Mouse (Mus musculus): Measurements from ENCODE around the gene Slc37a3. TPM values are rescaled to one million over a fixed set of nuclear protein-coding genes. Genes with fewer than 3 reads are reported as not detected.

The Slc37a3 gene
- polyA plus RNA-seq, 1 experiment from 2014 or later: 54.7 TPM

GRCm38 (mm10) chr6:39320286-39320685 is 57.2 kb downstream of the Slc37a3 start:
- Histone ChIP-seq H3K9me3 (ENCODE audit: control insufficient read depth, low read depth, low read length) (no peaks in the 10 kb centered on the region), H3K4me2 (replicated peaks; ENCODE audit: low read depth, low read length) (no peak overlapping the region), H3K27ac (ENCODE audit: low read length) (no peak overlapping the region), H3K4me3 (ENCODE audit: low read depth, low read length) (no peak overlapping the region), H3K9ac (replicated peaks; ENCODE audit: low read depth, low read length) (no peak overlapping the region), H3K36me3 (ENCODE audit: control insufficient read depth, insufficient read depth, low read length) (no peaks in the 10 kb centered on the region), H3K27me3 (ENCODE audit: control insufficient read depth, insufficient read depth, low read length) (no peaks in the 10 kb centered on the region), H3K4me1 (ENCODE audit: control insufficient read depth, insufficient read depth, low read length) (no peaks in the 10 kb centered on the region)
- ATAC-seq (ENCODE audit: insufficient number of reproducible peaks, insufficient read depth, low FRiP score, low read depth): no peak
- 92% methylated on average over 5 of the region's 5 CpGs for WGBS

- H3K36me3 ChIP-seq (ENCODE audit: control insufficient read depth, insufficient read depth, low read length): no peaks in the 10 kb centered on the region
- H3K4me1 ChIP-seq (ENCODE audit: control insufficient read depth, insufficient read depth, low read length): no peaks in the 10 kb centered on the region
- no peak overlapping the region for H3K9ac ChIP-seq (replicated peaks; ENCODE audit: low read depth, low read length)
- no peaks in the 10 kb centered on the region for H3K27me3 ChIP-seq (ENCODE audit: control insufficient read depth, insufficient read depth, low read length)
- no peak for ATAC-seq (ENCODE audit: insufficient number of reproducible peaks, insufficient read depth, low FRiP score, low read depth)
- H3K4me2 ChIP-seq (replicated peaks; ENCODE audit: low read depth, low read length): no peak overlapping the region
- no peaks in the 10 kb centered on the region for H3K9me3 ChIP-seq (ENCODE audit: control insufficient read depth, low read depth, low read length)
- 73% methylated on average over 13 of the region's 19 CpGs for WGBS
- H3K4me3 ChIP-seq (ENCODE audit: low read depth, low read length): no peak overlapping the region
- H3K27ac ChIP-seq (ENCODE audit: low read length): no peak overlapping the region
Observed at GRCm38 (mm10) chr6:39319061-39319761, 58.3 kb downstream of the Slc37a3 start.

- H3K4me3 ChIP-seq (ENCODE audit: low read depth, low read length): no peak overlapping the region
- no peak overlapping the region for H3K9ac ChIP-seq (replicated peaks; ENCODE audit: low read depth, low read length)
- no peak overlapping the region for H3K27ac ChIP-seq (ENCODE audit: low read length)
- no peak overlapping the region for H3K4me2 ChIP-seq (replicated peaks; ENCODE audit: low read depth, low read length)
- no peaks in the 10 kb centered on the region for H3K9me3 ChIP-seq (ENCODE audit: control insufficient read depth, low read depth, low read length)
- no peak for ATAC-seq (ENCODE audit: insufficient number of reproducible peaks, insufficient read depth, low FRiP score, low read depth)
- no peaks in the 10 kb centered on the region for H3K4me1 ChIP-seq (ENCODE audit: control insufficient read depth, insufficient read depth, low read length)
- no peaks in the 10 kb centered on the region for H3K36me3 ChIP-seq (ENCODE audit: control insufficient read depth, insufficient read depth, low read length)
- WGBS: 79% methylated on average over 2 of the region's 2 CpGs
- no peaks in the 10 kb centered on the region for H3K27me3 ChIP-seq (ENCODE audit: control insufficient read depth, insufficient read depth, low read length)
Observed at GRCm38 (mm10) chr6:39318631-39319010, 58.9 kb downstream of the Slc37a3 start.

GRCm38 (mm10) chr6:39317854-39318630 is 59.4 kb downstream of the Slc37a3 start:
- no peaks in the 10 kb centered on the region for H3K36me3 ChIP-seq (ENCODE audit: control insufficient read depth, insufficient read depth, low read length)
- H3K4me3 ChIP-seq (ENCODE audit: low read depth, low read length): no peak overlapping the region
- no peaks in the 10 kb centered on the region for H3K4me1 ChIP-seq (ENCODE audit: control insufficient read depth, insufficient read depth, low read length)
- no peak overlapping the region for H3K4me2 ChIP-seq (replicated peaks; ENCODE audit: low read depth, low read length)
- no peaks in the 10 kb centered on the region for H3K27me3 ChIP-seq (ENCODE audit: control insufficient read depth, insufficient read depth, low read length)
- H3K27ac ChIP-seq (ENCODE audit: low read length): no peak overlapping the region
- 83% methylated on average over 10 of the region's 10 CpGs for WGBS
- no peaks in the 10 kb centered on the region for H3K9me3 ChIP-seq (ENCODE audit: control insufficient read depth, low read depth, low read length)
- no peak for ATAC-seq (ENCODE audit: insufficient number of reproducible peaks, insufficient read depth, low FRiP score, low read depth)
- H3K9ac ChIP-seq (replicated peaks; ENCODE audit: low read depth, low read length): no peak overlapping the region

GRCm38 (mm10) chr6:39316089-39316488 is 61.4 kb downstream of the Slc37a3 start:
- Histone ChIP-seq H3K4me2 (replicated peaks; ENCODE audit: low read depth, low read length) (no peak overlapping the region), H3K4me1 (ENCODE audit: control insufficient read depth, insufficient read depth, low read length) (no peaks in the 10 kb centered on the region), H3K4me3 (ENCODE audit: low read depth, low read length) (no peak overlapping the region), H3K27me3 (ENCODE audit: control insufficient read depth, insufficient read depth, low read length) (no peaks in the 10 kb centered on the region), H3K36me3 (ENCODE audit: control insufficient read depth, insufficient read depth, low read length) (no peaks in the 10 kb centered on the region), H3K27ac (ENCODE audit: low read length) (no peak overlapping the region), H3K9me3 (ENCODE audit: control insufficient read depth, low read depth, low read length) (no peaks in the 10 kb centered on the region), H3K9ac (replicated peaks; ENCODE audit: low read depth, low read length) (no peak overlapping the region)
- no peak for ATAC-seq (ENCODE audit: insufficient number of reproducible peaks, insufficient read depth, low FRiP score, low read depth)
- WGBS: 91% methylated on average over 6 of the region's 6 CpGs

- Histone ChIP-seq H3K4me2 (replicated peaks; ENCODE audit: low read depth, low read length) (no peak overlapping the region), H3K4me3 (ENCODE audit: low read depth, low read length) (no peak overlapping the region), H3K4me1 (ENCODE audit: control insufficient read depth, insufficient read depth, low read length) (no peaks in the 10 kb centered on the region), H3K36me3 (ENCODE audit: control insufficient read depth, insufficient read depth, low read length) (no peaks in the 10 kb centered on the region), H3K27ac (ENCODE audit: low read length) (no peak overlapping the region), H3K27me3 (ENCODE audit: control insufficient read depth, insufficient read depth, low read length) (no peaks in the 10 kb centered on the region), H3K9me3 (ENCODE audit: control insufficient read depth, low read depth, low read length) (no peaks in the 10 kb centered on the region), H3K9ac (replicated peaks; ENCODE audit: low read depth, low read length) (no peak overlapping the region)
- 85% methylated on average over 12 of the region's 12 CpGs for WGBS
- no peak for ATAC-seq (ENCODE audit: insufficient number of reproducible peaks, insufficient read depth, low FRiP score, low read depth)
Observed at GRCm38 (mm10) chr6:39314461-39314860, 63.0 kb downstream of the Slc37a3 start.

GRCm38 (mm10) chr6:39311786-39312185 is 65.7 kb downstream of the Slc37a3 start:
- no peaks in the 10 kb centered on the region for H3K4me1 ChIP-seq (ENCODE audit: control insufficient read depth, insufficient read depth, low read length)
- no peak for ATAC-seq (ENCODE audit: insufficient number of reproducible peaks, insufficient read depth, low FRiP score, low read depth)
- no peak overlapping the region for H3K4me2 ChIP-seq (replicated peaks; ENCODE audit: low read depth, low read length)
- no peak overlapping the region for H3K9ac ChIP-seq (replicated peaks; ENCODE audit: low read depth, low read length)
- H3K27me3 ChIP-seq (ENCODE audit: control insufficient read depth, insufficient read depth, low read length): no peaks in the 10 kb centered on the region
- no peak overlapping the region for H3K4me3 ChIP-seq (ENCODE audit: low read depth, low read length)
- WGBS: 87% methylated on average over 3 of the region's 3 CpGs
- H3K27ac ChIP-seq (ENCODE audit: low read length): no peak overlapping the region
- no peaks in the 10 kb centered on the region for H3K36me3 ChIP-seq (ENCODE audit: control insufficient read depth, insufficient read depth, low read length)
- no peaks in the 10 kb centered on the region for H3K9me3 ChIP-seq (ENCODE audit: control insufficient read depth, low read depth, low read length)

GRCm38 (mm10) chr6:39304371-39304874 is 73.1 kb downstream of the Slc37a3 start:
- no peak overlapping the region for H3K4me3 ChIP-seq (ENCODE audit: low read depth, low read length)
- H3K9ac ChIP-seq (replicated peaks; ENCODE audit: low read depth, low read length): no peak overlapping the region
- no peaks in the 10 kb centered on the region for H3K9me3 ChIP-seq (ENCODE audit: control insufficient read depth, low read depth, low read length)
- H3K4me2 ChIP-seq (replicated peaks; ENCODE audit: low read depth, low read length): no peak overlapping the region
- no peak overlapping the region; the same call in 1 of the 2 replicates for H3K27ac ChIP-seq (ENCODE audit: low read length)
- 30% methylated on average over 6 of the region's 6 CpGs for WGBS
- no peaks in the 10 kb centered on the region for H3K27me3 ChIP-seq (ENCODE audit: control insufficient read depth, insufficient read depth, low read length)
- ATAC-seq (ENCODE audit: insufficient number of reproducible peaks, insufficient read depth, low FRiP score, low read depth): no peak
- no peaks in the 10 kb centered on the region for H3K4me1 ChIP-seq (ENCODE audit: control insufficient read depth, insufficient read depth, low read length)
- H3K36me3 ChIP-seq (ENCODE audit: control insufficient read depth, insufficient read depth, low read length): no peaks in the 10 kb centered on the region
